ENCODE assay signal across 1 mouse cellular context in genomic region chr9:7509619-7510233, GRCm38 (mm10).
TF ChIP-seq lines count a peak whose summit lies in the region.

No protein-coding gene starts in this region.

TF ChIP-seq in CH12.LX, 34 proteins besides CTCF, POLR2A, EP300 and RAD21 (continued from another document):
- peak; percentile 50; the same call in 1 of the 2 replicates for TF ChIP-seq MAFK (IDR thresholded peaks at IDR 0.05; ENCODE audit: insufficient replicate concordance, low read length)
- no peak for TF ChIP-seq POLR2AphosphoS2 (IDR thresholded peaks at IDR 0.05; ENCODE audit: low read depth, low read length)
- TF ChIP-seq ELF1 (IDR thresholded peaks at IDR 0.05; ENCODE audit: low read depth, low read length): no peak
- TF ChIP-seq TBP (conservative IDR thresholded peaks at IDR 0.05; ENCODE audit: low read depth, low read length): no peak
- TF ChIP-seq MAX (IDR thresholded peaks at IDR 0.05; ENCODE audit: low read length): no peak; the same call in 1 of the 2 replicates
- TF ChIP-seq E2F4 (IDR thresholded peaks at IDR 0.05; ENCODE audit: insufficient replicate concordance, low read depth, low read length): no peak
- TF ChIP-seq KAT2A (IDR thresholded peaks at IDR 0.05; ENCODE audit: insufficient replicate concordance, low read length): no peak
- TF ChIP-seq ZC3H11A (IDR thresholded peaks at IDR 0.05; ENCODE audit: low read depth, low read length): no peak
- TF ChIP-seq RCOR1 (conservative IDR thresholded peaks at IDR 0.05; ENCODE audit: low read depth, low read length): peak; percentile 98
- no peak for TF ChIP-seq GABPA (IDR thresholded peaks at IDR 0.05; ENCODE audit: insufficient replicate concordance, low read depth, low read length)
- TF ChIP-seq ZMIZ1 (IDR thresholded peaks at IDR 0.05; ENCODE audit: low read depth, low read length): no peak
- peak; percentile 89 for TF ChIP-seq BHLHE40 (IDR thresholded peaks at IDR 0.05; ENCODE audit: low read depth, low read length)
- no peak for TF ChIP-seq CHD1 (IDR thresholded peaks at IDR 0.05; ENCODE audit: low read depth, low read length)
